Mouse (Mus musculus) lung, embryonic 15.5 days (tissue): ENCODE data around the gene Rab5b. TPM values are rescaled to one million over a fixed set of nuclear protein-coding genes. Genes with fewer than 3 reads are reported as not detected.

ENCODE experiments used
- ATAC-seq: fragments of 200-750 bp; cut with Nextera tagmentation; 2 replicates; pipeline ENCODE4 v1.8.0; 2017; ENCODE audit warnings: moderate number of reproducible peaks, borderline replicate concordance; ENCODE audit not compliant: low FRiP score, low TSS enrichment; ENCODE audit errors: extremely low read depth
- H3K27ac ChIP-seq: fragments of 300-500 bp; sonication (generic); 2 replicates; pipeline ENCODE4 v1.5.1; 2015; ENCODE audit warnings: moderate library complexity, mild to moderate bottlenecking, inconsistent platforms
- H3K27me3 ChIP-seq: fragments of 300-500 bp; sonication (generic); 2 replicates; pipeline ENCODE4 v1.6.1; 2015; ENCODE audit warnings: inconsistent platforms
- H3K36me3 ChIP-seq: fragments of 300-500 bp; sonication (generic); 2 replicates; pipeline ENCODE4 v1.6.1; 2015; ENCODE audit warnings: inconsistent platforms
- H3K4me1 ChIP-seq: fragments of 300-500 bp; sonication (generic); 2 replicates; pipeline ENCODE4 v1.6.1; 2015; ENCODE audit warnings: inconsistent platforms
- H3K4me2 ChIP-seq: fragments of 300-500 bp; sonication (generic); 2 replicates; pipeline ENCODE4 v1.6.1; 2015; ENCODE audit warnings: inconsistent platforms, mild to moderate bottlenecking, moderate library complexity
- H3K4me3 ChIP-seq: fragments of 300-500 bp; sonication (generic); 2 replicates; pipeline ENCODE4 v1.5.1; 2015; ENCODE audit warnings: mild to moderate bottlenecking, inconsistent platforms
- H3K9ac ChIP-seq: fragments of 300-500 bp; sonication (generic); 2 replicates; pipeline ENCODE4 v1.6.1; 2015; ENCODE audit warnings: inconsistent platforms
- H3K9me3 ChIP-seq: fragments of 300-500 bp; sonication (generic); 2 replicates; pipeline ENCODE4 v1.6.1; 2016; ENCODE audit warnings: inconsistent platforms
- WGBS: fragments of 180-500 bp; shearing (Covaris S2); methylation state at CpG from one replicate; pipeline ENCODE4 v1.1.7; 2015; 5-methylcytosine and 5-hydroxymethylcytosine counted together
- polyA plus RNA-seq: library from polyadenylated mRNA; unstranded; fragments of >200 nt; fragmentation: Nextera tagmentation; extraction: Ambion mirVana; gene quantifications from 2 replicates; pipeline ENCODE4 v1.2.1, GENCODE M21; 2015

The Rab5b gene
- polyA plus RNA-seq, 1 experiment from 2014 or later: 77.8 TPM

- Histone ChIP-seq H3K27me3 (no peaks in the 10 kb centered on the region), H3K4me1 (peaks cover 14% of the 10 kb centered on the region), H3K36me3 (peaks cover 33% of the 10 kb centered on the region), H3K4me3 (peak overlapping the region; percentile 72), H3K9ac (peak overlapping the region; percentile 80), H3K9me3 (no peaks in the 10 kb centered on the region), H3K27ac (peak overlapping the region; percentile 98), H3K4me2 (peak overlapping the region; percentile 61)
- 0% methylated on average over 22 of the region's 22 CpGs for WGBS
- ATAC-seq: no peak; the same call in 1 of the 2 replicates
Observed at GRCm38 (mm10) chr10:128695411-128695991, 563 bp downstream of the Rab5b start.

GRCm38 (mm10) chr10:128674469-128675008 is 21.5 kb downstream of the Rab5b start:
- ATAC-seq: no peak
- 2% methylated on average over 9 of the region's 9 CpGs for WGBS
- no peaks in the 10 kb centered on the region for H3K27me3 ChIP-seq
- H3K4me3 ChIP-seq: peak overlapping the region; percentile 81
- peaks cover 12% of the 10 kb centered on the region for H3K4me1 ChIP-seq
- peak overlapping the region; percentile 95 for H3K4me2 ChIP-seq
- H3K36me3 ChIP-seq: peaks cover 4% of the 10 kb centered on the region; the same call in 1 of the 2 replicates
- peak overlapping the region; percentile 67 for H3K27ac ChIP-seq
- no peaks in the 10 kb centered on the region for H3K9me3 ChIP-seq
- peak overlapping the region; percentile 58 for H3K9ac ChIP-seq

- peak within 1 kb of the TSS; percentile 58 for H3K9ac ChIP-seq
- H3K4me3 ChIP-seq: peak within 1 kb of the TSS; percentile 81
- peak within 1 kb of the TSS; percentile 95 for H3K4me2 ChIP-seq
- no peaks in the 10 kb centered on the region for H3K9me3 ChIP-seq
- WGBS: under 1% methylated on average over 55 of the region's 60 CpGs
- peak; percentile 95 for ATAC-seq
- peaks cover 15% of the 10 kb centered on the region for H3K4me1 ChIP-seq
- H3K27ac ChIP-seq: peak within 1 kb of the TSS; percentile 67
- H3K27me3 ChIP-seq: no peaks in the 10 kb centered on the region
- H3K36me3 ChIP-seq: no peaks in the 10 kb centered on the region
Observed at GRCm38 (mm10) chr10:128673763-128674468, 22.1 kb downstream of the Rab5b start, which contains the start of gene Suox. Gene Suox (minus strand): TSS chr10:128674073.

GRCm38 (mm10) chr10:128671148-128671547 is 24.9 kb downstream of the Rab5b start:
- no peaks in the 10 kb centered on the region for H3K36me3 ChIP-seq
- no peak for ATAC-seq
- no peak overlapping the region for H3K27ac ChIP-seq
- H3K4me3 ChIP-seq: no peak overlapping the region
- 91% methylated on average over 9 of the region's 9 CpGs for WGBS
- H3K9ac ChIP-seq: no peak overlapping the region
- peaks cover 20% of the 10 kb centered on the region for H3K4me1 ChIP-seq
- H3K9me3 ChIP-seq: no peaks in the 10 kb centered on the region
- no peaks in the 10 kb centered on the region for H3K27me3 ChIP-seq
- no peak overlapping the region for H3K4me2 ChIP-seq

- Histone ChIP-seq H3K9me3 (no peaks in the 10 kb centered on the region), H3K36me3 (no peaks in the 10 kb centered on the region), H3K27ac (peak overlapping the region; percentile 85), H3K4me1 (peaks cover 16% of the 10 kb centered on the region), H3K27me3 (no peaks in the 10 kb centered on the region), H3K9ac (peak overlapping the region; percentile 75), H3K4me2 (peak overlapping the region; percentile 90), H3K4me3 (peak overlapping the region; percentile 88)
- ATAC-seq: peak; percentile 50; the same call in 1 of the 2 replicates
- WGBS: 1% methylated on average over 37 of the region's 42 CpGs
Observed at GRCm38 (mm10) chr10:128668790-128669672, 27.0 kb downstream of the Rab5b start.

- no peak overlapping the region for H3K27ac ChIP-seq
- no peak for ATAC-seq
- H3K9me3 ChIP-seq: no peaks in the 10 kb centered on the region
- H3K36me3 ChIP-seq: no peaks in the 10 kb centered on the region
- peaks cover 8% of the 10 kb centered on the region; the same call in 1 of the 2 replicates for H3K4me1 ChIP-seq
- 92% methylated on average over 2 of the region's 2 CpGs for WGBS
- no peak overlapping the region for H3K9ac ChIP-seq
- no peak overlapping the region for H3K4me3 ChIP-seq
- H3K27me3 ChIP-seq: no peaks in the 10 kb centered on the region
- no peak overlapping the region for H3K4me2 ChIP-seq
Observed at GRCm38 (mm10) chr10:128665806-128666205, 30.3 kb downstream of the Rab5b start.

GRCm38 (mm10) chr10:128665307-128665706 is 30.8 kb downstream of the Rab5b start:
- Histone ChIP-seq H3K36me3 (no peaks in the 10 kb centered on the region), H3K9ac (no peak overlapping the region), H3K4me1 (peaks cover 8% of the 10 kb centered on the region; the same call in 1 of the 2 replicates), H3K27ac (no peak overlapping the region), H3K27me3 (no peaks in the 10 kb centered on the region), H3K4me3 (no peak overlapping the region), H3K4me2 (no peak overlapping the region), H3K9me3 (no peaks in the 10 kb centered on the region)
- ATAC-seq: no peak
- WGBS: 81% methylated on average over 3 of the region's 3 CpGs

- Histone ChIP-seq H3K4me2 (no peak overlapping the region), H3K27me3 (no peaks in the 10 kb centered on the region), H3K27ac (no peak overlapping the region), H3K4me1 (peaks cover 8% of the 10 kb centered on the region; the same call in 1 of the 2 replicates), H3K9ac (no peak overlapping the region), H3K9me3 (no peaks in the 10 kb centered on the region), H3K36me3 (no peaks in the 10 kb centered on the region), H3K4me3 (no peak overlapping the region)
- WGBS: 54% methylated on average over 3 of the region's 3 CpGs
- no peak for ATAC-seq
Observed at GRCm38 (mm10) chr10:128664808-128665207, 31.3 kb downstream of the Rab5b start.

GRCm38 (mm10) chr10:128663441-128664220 is 32.4 kb downstream of the Rab5b start:
- no peak for ATAC-seq
- H3K4me2 ChIP-seq: no peak overlapping the region
- H3K36me3 ChIP-seq: no peaks in the 10 kb centered on the region
- no peak overlapping the region for H3K4me3 ChIP-seq
- H3K27me3 ChIP-seq: no peaks in the 10 kb centered on the region
- H3K9ac ChIP-seq: no peak overlapping the region
- peaks cover 4% of the 10 kb centered on the region; the same call in 1 of the 2 replicates for H3K4me1 ChIP-seq
- H3K9me3 ChIP-seq: no peaks in the 10 kb centered on the region
- H3K27ac ChIP-seq: no peak overlapping the region
- 42% methylated on average over 5 of the region's 5 CpGs for WGBS

GRCm38 (mm10) chr10:128662465-128662864 is 33.6 kb downstream of the Rab5b start:
- ATAC-seq: no peak
- H3K4me2 ChIP-seq: no peak overlapping the region
- H3K27ac ChIP-seq: no peak overlapping the region

GRCm38 (mm10) chr10:128659490-128659889 is 36.6 kb downstream of the Rab5b start:
- Histone ChIP-seq H3K27me3 (no peaks in the 10 kb centered on the region), H3K36me3 (no peaks in the 10 kb centered on the region), H3K4me1 (no peaks in the 10 kb centered on the region), H3K4me3 (no peak overlapping the region), H3K4me2 (no peak overlapping the region), H3K9me3 (no peaks in the 10 kb centered on the region), H3K9ac (no peak overlapping the region), H3K27ac (no peak overlapping the region)
- no peak for ATAC-seq
- 34% methylated on average over 9 of the region's 9 CpGs for WGBS

More at GRCm38 (mm10) chr10:128662465-128662864, 33.6 kb downstream of the Rab5b start:
- Histone ChIP-seq H3K36me3 (no peaks in the 10 kb centered on the region), H3K4me1 (no peaks in the 10 kb centered on the region), H3K9me3 (no peaks in the 10 kb centered on the region), H3K27me3 (no peaks in the 10 kb centered on the region), H3K9ac (no peak overlapping the region), H3K4me3 (no peak overlapping the region)
